Mouse (Mus musculus) stomach, postnatal 0 days (tissue): Measurements from ENCODE around the gene Lancl3.

Experiments used
- CTCF ChIP-seq: IDR thresholded peaks from 2 replicates; pipeline ENCODE4 v1.5.1; 2016; ENCODE audit warnings: antibody characterized with exemption, low read depth, mild to moderate bottlenecking, moderate library complexity
- EP300 ChIP-seq: optimal IDR thresholded peaks from 2 replicates; pipeline ENCODE3; 2016; ENCODE audit warnings: antibody characterized with exemption

- no peak for TF ChIP-seq CTCF
- TF ChIP-seq EP300, result no peak
Observed at GRCm38 (mm10) chrX:9271947-9272459, 72.3 kb downstream of the Lancl3 start.
